Mouse (Mus musculus): ENCODE results near the gene Lsg1. TPM values are rescaled to one million over a fixed set of nuclear protein-coding genes. Genes with fewer than 3 reads are reported as not detected.

Lsg1 gene
- polyA plus RNA-seq, 1 experiment, result 0.39 TPM

DNA sequence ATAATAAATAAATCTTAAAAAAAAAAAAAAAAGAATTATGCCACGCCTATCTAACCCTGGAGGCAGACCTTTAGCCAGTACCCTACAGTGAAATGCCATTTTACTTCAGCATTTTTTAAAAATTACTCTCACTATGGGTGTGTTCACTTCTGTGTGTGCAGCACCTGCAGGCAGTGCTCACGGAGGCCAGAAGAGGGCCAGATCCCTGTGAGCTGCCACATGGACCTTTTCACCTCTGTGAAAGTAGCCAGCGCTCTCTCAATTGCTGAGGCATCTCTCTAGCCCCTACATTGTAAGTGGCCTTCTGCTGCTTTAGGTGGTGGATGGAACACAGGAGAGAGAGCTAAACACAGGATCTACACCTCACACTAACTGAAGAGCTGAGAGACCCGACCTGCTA is 17.2 kb downstream of the Lsg1 start:
- Histone ChIP-seq H3K36me3 (ENCODE audit: control insufficient read depth) (peaks cover 94% of the 10 kb centered on the region), H3K9me3 (ENCODE audit: control insufficient read depth, low read length) (no peaks in the 10 kb centered on the region), H3K4me3 (replicated peaks) (no peak overlapping the region), H3K27me3 (ENCODE audit: control insufficient read depth) (no peaks in the 10 kb centered on the region), H3K4me1 (ENCODE audit: control insufficient read depth) (peaks cover 17% of the 10 kb centered on the region)
- TF ChIP-seq TAL1 (IDR thresholded peaks at IDR 0.05; ENCODE audit: low read length), result no peak
- TF ChIP-seq GATA1 (IDR thresholded peaks at IDR 0.05; ENCODE audit: low read length), result no peak

DNA sequence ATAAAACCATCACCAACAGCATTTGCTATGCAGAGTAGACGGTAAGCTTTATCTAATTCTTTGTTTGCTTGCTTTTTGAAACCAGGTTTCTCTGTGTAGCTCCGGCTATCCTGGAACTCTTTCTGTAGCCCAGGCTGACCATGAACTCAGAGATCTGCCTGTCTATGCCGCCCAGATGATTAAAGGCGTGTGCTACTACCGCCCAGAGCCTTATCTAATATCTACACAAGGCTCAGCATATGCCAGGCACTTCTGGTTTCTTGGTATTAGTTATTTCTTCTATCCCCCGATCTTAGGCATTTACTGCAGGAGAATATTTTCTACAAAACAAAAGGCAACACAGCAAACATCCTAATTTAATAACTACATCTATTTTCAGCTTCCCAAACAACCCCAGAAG is 21.8 kb downstream of the Lsg1 start:
- TF ChIP-seq GATA1 (IDR thresholded peaks at IDR 0.05; ENCODE audit: low read length) (peak; percentile 72), TAL1 (IDR thresholded peaks at IDR 0.05; ENCODE audit: low read length) (peak; percentile 67)
- H3K4me1 ChIP-seq (ENCODE audit: control insufficient read depth), result peaks cover 28% of the 10 kb centered on the region
- H3K27me3 ChIP-seq (ENCODE audit: control insufficient read depth), result no peaks in the 10 kb centered on the region
- H3K4me3 ChIP-seq (replicated peaks), result peak overlapping the region; percentile 38
- H3K36me3 ChIP-seq (ENCODE audit: control insufficient read depth), result peaks cover 98% of the 10 kb centered on the region
- no peaks in the 10 kb centered on the region for H3K9me3 ChIP-seq (ENCODE audit: control insufficient read depth, low read length)

DNA sequence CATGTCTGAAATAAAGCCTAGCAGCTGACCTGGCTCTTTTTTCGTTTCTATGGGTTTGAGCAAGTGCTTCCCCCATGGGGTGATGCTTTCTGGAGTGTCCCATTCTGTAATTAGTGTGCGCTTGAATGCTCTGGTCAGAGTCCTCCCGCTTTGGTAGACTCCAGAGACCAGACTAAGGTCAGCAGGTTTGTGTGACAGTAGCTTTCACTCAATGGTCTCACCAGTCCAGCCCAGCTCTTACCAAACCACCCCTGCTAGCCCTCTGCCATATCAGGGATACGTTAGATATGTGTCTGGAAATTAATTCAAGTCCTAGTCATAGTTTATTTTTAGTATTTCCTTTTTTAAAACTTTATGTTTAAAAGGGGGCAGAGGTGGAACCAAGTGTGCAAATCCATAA is 26.8 kb downstream of the Lsg1 start:
- H3K4me3 ChIP-seq (replicated peaks), result no peak overlapping the region
- H3K9me3 ChIP-seq (ENCODE audit: control insufficient read depth, low read length), result no peaks in the 10 kb centered on the region; the same call in 1 of the 2 replicates
- TF ChIP-seq GATA1 (IDR thresholded peaks at IDR 0.05; ENCODE audit: low read length) (no peak), TAL1 (IDR thresholded peaks at IDR 0.05; ENCODE audit: low read length) (no peak)
- H3K36me3 ChIP-seq (ENCODE audit: control insufficient read depth), result peaks cover 81% of the 10 kb centered on the region
- H3K4me1 ChIP-seq (ENCODE audit: control insufficient read depth), result peaks cover 15% of the 10 kb centered on the region
- H3K27me3 ChIP-seq (ENCODE audit: control insufficient read depth), result no peaks in the 10 kb centered on the region

DNA sequence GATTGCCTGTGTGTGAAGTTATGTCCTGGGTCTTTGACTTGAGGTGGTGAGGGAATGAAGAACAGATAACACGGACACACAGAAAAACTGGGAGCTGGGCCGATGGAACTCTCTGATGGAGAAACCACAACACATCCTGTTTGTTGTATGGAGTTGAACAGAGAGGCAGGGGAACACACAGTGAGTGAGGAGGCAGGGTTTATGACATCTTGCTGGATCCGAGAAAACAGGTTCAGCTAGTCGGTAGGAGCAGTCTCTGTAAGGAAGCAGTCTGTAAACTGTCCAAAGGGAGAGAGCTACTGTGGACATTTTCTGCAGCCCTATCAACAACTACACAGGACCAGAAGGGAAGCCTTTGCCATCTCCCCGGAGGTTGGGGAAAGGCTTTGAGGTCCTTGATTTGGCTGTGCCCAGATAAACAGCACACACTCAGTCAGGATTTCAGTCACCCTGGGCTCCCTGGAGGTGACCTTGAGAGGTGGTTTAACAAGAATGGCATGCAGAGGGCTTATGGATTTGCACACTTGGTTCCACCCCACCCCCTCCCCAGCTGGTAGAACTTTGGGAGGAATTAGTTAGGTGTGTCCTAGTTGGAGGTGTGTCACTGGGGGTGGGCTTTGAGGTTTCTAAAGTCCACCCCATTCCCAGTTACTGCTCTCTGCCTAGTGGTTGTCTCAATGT is 27.9 kb downstream of the Lsg1 start:
- H3K4me1 ChIP-seq (ENCODE audit: control insufficient read depth), result peaks cover 3% of the 10 kb centered on the region
- TF ChIP-seq GATA1 (IDR thresholded peaks at IDR 0.05; ENCODE audit: low read length), result no peak
- H3K9me3 ChIP-seq (ENCODE audit: control insufficient read depth, low read length), result peaks cover 2% of the 10 kb centered on the region; the same call in 1 of the 2 replicates
- no peaks in the 10 kb centered on the region for H3K27me3 ChIP-seq (ENCODE audit: control insufficient read depth)
- H3K4me3 ChIP-seq (replicated peaks), result no peak overlapping the region
- H3K36me3 ChIP-seq (ENCODE audit: control insufficient read depth), result peaks cover 69% of the 10 kb centered on the region

DNA sequence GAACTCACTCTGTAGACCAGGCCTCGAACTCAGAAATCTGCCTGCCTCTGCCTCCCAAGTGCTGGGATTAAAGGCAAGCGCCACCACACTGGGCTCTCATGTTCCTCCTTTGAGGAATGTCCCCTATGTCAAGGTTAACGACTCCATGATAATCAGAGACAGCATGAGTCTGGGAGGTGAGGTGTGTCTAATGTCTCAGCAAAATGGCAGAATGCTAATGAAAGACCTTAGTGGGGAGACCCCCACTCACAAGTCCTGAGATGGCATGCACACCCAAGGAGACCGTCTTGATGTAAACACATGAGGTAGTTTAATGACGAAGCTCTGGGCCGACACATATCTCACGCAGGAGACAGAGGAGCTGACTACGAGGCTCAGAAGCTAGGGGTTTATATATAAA is 33.3 kb downstream of the Lsg1 start:
- TF ChIP-seq GATA1 (IDR thresholded peaks at IDR 0.05; ENCODE audit: low read length) (no peak), TAL1 (IDR thresholded peaks at IDR 0.05; ENCODE audit: low read length) (no peak)
- Histone ChIP-seq H3K27me3 (ENCODE audit: control insufficient read depth) (peaks cover 41% of the 10 kb centered on the region), H3K9me3 (ENCODE audit: control insufficient read depth, low read length) (peaks cover 2% of the 10 kb centered on the region; the same call in 1 of the 2 replicates), H3K4me3 (replicated peaks) (no peak overlapping the region), H3K36me3 (ENCODE audit: control insufficient read depth) (peaks cover 16% of the 10 kb centered on the region), H3K4me1 (ENCODE audit: control insufficient read depth) (peaks cover 17% of the 10 kb centered on the region)

DNA sequence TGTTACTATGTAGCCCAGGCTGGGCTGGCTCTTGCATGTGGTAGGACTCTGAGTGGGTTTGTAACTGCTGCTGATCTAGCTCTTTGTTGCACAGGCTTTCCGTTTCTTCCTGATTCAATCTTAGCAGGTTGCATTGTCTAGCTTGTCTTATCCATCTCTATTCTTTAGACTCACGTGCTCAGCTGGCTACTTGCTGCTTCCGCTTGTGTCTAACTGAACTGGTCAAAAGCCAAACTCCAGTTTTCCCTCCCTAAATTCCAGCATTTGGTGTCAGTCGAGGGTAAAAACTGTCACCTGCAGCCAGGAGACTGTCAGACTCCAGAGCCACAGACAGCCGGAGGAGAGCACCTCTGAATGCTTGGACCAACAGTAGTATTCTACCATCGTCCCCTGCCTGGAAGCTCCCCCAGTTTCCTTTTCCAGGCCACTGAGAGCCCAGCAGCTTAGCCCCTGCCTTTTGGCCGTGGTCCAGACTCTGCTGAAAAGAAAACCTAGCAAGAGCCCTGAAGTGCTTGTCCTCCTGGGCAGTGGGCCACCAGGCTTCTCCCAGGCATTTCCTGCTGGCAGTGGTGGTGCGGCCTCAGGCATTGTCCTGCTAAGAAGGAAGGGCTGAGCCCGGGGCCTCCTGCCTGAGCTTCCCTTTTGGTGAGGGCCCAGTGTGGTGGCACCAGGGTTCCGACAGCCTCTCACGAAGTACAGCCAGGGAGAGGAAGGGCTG is 34.6 kb downstream of the Lsg1 start:
- TF ChIP-seq TAL1 (IDR thresholded peaks at IDR 0.05; ENCODE audit: low read length), result no peak
- Histone ChIP-seq H3K9me3 (ENCODE audit: control insufficient read depth, low read length) (peaks cover 2% of the 10 kb centered on the region; the same call in 1 of the 2 replicates), H3K36me3 (ENCODE audit: control insufficient read depth) (peaks cover 4% of the 10 kb centered on the region), H3K4me1 (ENCODE audit: control insufficient read depth) (peaks cover 17% of the 10 kb centered on the region), H3K4me3 (replicated peaks) (no peak overlapping the region), H3K27me3 (ENCODE audit: control insufficient read depth) (peaks cover 52% of the 10 kb centered on the region)

DNA sequence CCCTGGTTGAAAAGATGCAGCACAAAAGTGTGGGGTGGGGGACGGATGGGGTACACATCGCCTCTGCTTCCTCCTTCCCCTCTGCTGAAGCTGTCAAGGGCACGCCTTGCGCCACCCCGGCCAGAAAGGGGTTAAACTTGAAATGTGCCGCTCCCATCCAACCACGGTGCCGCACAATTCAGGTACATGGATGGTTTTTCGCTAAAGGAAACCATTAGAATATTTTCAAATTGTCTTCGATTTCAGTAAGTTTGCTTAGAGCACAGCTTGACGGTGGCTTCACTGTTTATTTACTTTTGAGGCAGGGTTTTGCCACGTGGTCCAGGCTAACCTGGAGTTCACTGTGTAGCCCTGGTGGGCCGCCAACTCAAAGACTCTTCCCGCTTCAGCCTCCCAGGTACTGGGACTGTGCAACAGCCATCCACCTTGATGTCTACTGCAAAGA is 36.6 kb downstream of the Lsg1 start, which contains the start of gene Tmem44:
Gene Tmem44, minus strand, starts transcription at position 95 of the 445 bp plus-strand sequence.
- Histone ChIP-seq H3K9me3 (ENCODE audit: control insufficient read depth, low read length) (peaks cover 6% of the 10 kb centered on the region), H3K4me1 (ENCODE audit: control insufficient read depth) (peaks cover 17% of the 10 kb centered on the region), H3K27me3 (ENCODE audit: control insufficient read depth) (peaks cover 57% of the 10 kb centered on the region), H3K4me3 (replicated peaks) (peak within 1 kb of the TSS; percentile 66), H3K36me3 (ENCODE audit: control insufficient read depth) (no peaks in the 10 kb centered on the region)
- no peak for TF ChIP-seq TAL1 (IDR thresholded peaks at IDR 0.05; ENCODE audit: low read length)
- no peak for TF ChIP-seq GATA1 (IDR thresholded peaks at IDR 0.05; ENCODE audit: low read length)

DNA sequence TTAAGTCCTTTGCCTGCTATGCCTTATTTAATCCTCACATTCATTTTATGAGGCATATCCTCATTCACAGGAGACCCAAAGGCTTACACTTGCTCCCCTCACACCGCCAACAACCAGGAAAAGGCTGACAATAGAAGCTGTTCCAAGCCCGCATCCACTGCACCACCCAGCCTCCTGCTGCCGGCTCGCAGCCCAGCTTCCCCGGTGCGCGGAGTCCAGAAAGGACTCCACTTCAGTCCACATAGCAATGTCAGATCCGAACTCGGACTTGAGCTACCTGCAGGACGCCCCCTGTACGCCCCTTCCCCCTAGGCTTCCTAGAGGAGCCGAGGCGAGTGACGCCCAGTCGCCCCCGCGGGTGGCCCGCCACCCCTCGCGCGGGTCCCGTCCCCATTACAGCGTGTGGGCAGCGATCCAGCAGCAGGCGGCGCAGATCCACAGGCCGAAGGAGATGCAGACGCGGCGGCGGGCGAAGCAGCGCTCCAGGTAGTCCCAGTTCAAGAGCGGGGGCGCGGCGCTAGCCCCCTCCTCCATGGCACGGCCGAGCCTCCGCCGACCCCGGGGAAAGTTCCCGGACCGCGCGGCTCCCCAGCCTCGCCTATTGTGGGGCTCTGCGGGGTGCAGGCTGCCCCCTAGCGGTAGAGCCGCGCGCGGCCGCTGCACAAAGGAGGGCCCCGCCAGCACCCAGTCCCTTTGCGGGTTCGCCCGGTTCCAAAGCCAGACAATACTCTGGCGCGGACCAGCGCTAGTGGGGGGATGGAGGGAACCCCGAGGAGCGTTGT is 37.2 kb downstream of the Lsg1 start:
- no peaks in the 10 kb centered on the region for H3K36me3 ChIP-seq (ENCODE audit: control insufficient read depth)
- peaks cover 57% of the 10 kb centered on the region for H3K27me3 ChIP-seq (ENCODE audit: control insufficient read depth)
- H3K4me3 ChIP-seq (replicated peaks), result peak overlapping the region; percentile 66
- TF ChIP-seq TAL1 (IDR thresholded peaks at IDR 0.05; ENCODE audit: low read length) (no peak), GATA1 (IDR thresholded peaks at IDR 0.05; ENCODE audit: low read length) (no peak)
- H3K4me1 ChIP-seq (ENCODE audit: control insufficient read depth), result peaks cover 19% of the 10 kb centered on the region
- peaks cover 6% of the 10 kb centered on the region for H3K9me3 ChIP-seq (ENCODE audit: control insufficient read depth, low read length)

DNA sequence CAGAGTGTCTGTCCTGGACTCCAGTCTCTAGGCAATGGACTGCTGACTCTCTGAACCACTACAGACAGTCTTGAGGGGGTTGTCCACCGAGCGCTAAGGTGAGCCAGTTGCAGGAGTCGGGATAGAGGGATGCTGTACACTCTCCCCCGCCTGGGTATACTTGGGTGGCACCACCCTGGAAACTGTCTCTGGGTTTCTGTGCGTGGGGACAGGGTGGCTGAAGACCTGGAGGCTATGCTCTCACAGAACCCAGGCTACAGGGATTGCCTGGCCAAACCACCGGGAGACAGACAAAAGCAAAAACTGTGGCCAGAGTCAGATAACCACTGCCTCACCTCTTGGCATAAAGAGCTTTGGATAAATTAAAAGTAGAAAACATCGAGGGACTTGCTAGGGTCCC is 37.9 kb downstream of the Lsg1 start:
- Histone ChIP-seq H3K4me1 (ENCODE audit: control insufficient read depth) (peaks cover 25% of the 10 kb centered on the region), H3K27me3 (ENCODE audit: control insufficient read depth) (peaks cover 57% of the 10 kb centered on the region), H3K4me3 (replicated peaks) (no peak overlapping the region), H3K36me3 (ENCODE audit: control insufficient read depth) (no peaks in the 10 kb centered on the region), H3K9me3 (ENCODE audit: control insufficient read depth, low read length) (peaks cover 5% of the 10 kb centered on the region)
- TF ChIP-seq GATA1 (IDR thresholded peaks at IDR 0.05; ENCODE audit: low read length) (no peak), TAL1 (IDR thresholded peaks at IDR 0.05; ENCODE audit: low read length) (no peak)

Measured in erythroblast, embryonic 14.5 days (primary cell).